Mouse (Mus musculus): ENCODE results near the gene Imp3. TPM values are rescaled to one million over a fixed set of nuclear protein-coding genes. Genes with fewer than 3 reads are reported as not detected.

The Imp3 gene
- polyA plus RNA-seq (2017; shearing (Covaris generic)) = 22.8 TPM

DNA sequence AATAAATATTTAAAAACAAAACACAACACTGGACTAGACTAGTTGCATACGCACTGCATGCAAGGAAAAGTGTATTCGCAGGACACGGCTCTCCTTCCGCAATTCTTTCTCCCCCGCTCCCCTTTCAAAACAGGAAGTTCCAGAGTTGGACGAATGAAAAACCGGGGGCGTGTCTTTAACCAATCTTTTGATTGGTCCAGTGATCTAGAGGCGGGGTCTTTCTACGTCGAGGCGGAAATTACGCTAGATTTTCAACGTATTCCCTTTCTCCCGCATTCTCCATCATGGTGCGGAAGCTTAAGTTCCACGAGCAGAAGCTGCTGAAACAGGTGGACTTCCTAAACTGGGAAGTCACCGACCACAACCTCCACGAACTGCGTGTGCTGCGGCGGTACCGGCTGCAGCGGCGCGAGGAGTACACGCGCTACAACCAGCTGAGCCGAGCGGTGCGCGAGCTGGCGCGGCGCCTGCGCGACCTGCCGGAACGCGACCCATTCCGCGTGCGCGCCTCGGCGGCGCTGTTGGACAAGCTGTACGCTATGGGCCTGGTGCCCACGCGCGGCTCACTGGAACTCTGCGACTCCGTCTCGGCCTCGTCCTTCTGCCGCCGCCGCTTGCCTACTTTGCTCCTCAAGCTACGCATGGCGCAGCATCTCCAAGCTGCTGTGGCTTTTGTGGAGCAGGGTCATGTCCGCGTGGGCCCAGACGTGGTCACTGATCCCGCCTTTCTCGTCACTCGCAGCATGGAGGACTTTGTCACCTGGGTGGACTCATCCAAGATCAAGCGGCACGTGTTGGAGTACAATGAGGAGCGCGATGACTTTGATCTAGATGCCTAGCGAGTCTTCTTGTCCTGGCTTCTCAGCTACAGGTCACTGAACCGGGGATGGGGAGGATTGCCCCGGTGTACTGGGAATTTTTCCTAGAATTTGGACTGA lies at the start of gene Imp3:
Imp3 (plus strand) TSS at position 253 of the 938 bp plus-strand sequence.

GRCm38 (mm10) chr9:56928041-56928811 lies 9.0 kb upstream of the Imp3 start, which contains the start of gene Snx33:
Gene Snx33, minus strand, starts transcription at chr9:56928371.

GRCm38 (mm10) chr9:56950414-56951400 lies 13.4 kb downstream of the Imp3 start, which contains the start of gene Snupn:
Gene Snupn, plus strand, starts transcription at chr9:56950878.

Other genes with a start within 250 kb of the Imp3 start
- gene Lingo1, start 141.0 kb upstream of the Imp3 start, polyA plus RNA-seq (2017; shearing (Covaris generic)) = not detected
- not detected for gene Odf3l1, start 72.8 kb upstream of the Imp3 start, polyA plus RNA-seq (2017; shearing (Covaris generic))
- gene Cspg4, start 72.4 kb upstream of the Imp3 start, polyA plus RNA-seq (2017; shearing (Covaris generic)) = not detected
- 15.8 TPM for gene Snx33, start 9.1 kb upstream of the Imp3 start, polyA plus RNA-seq (2017; shearing (Covaris generic))
- gene Snupn, start 13.4 kb downstream of the Imp3 start, polyA plus RNA-seq (2017; shearing (Covaris generic)) = 22.7 TPM
- gene Ptpn9, start 57.4 kb downstream of the Imp3 start, polyA plus RNA-seq (2017; shearing (Covaris generic)) = 3.1 TPM
- gene Sin3a, start 134.6 kb downstream of the Imp3 start, polyA plus RNA-seq (2017; shearing (Covaris generic)) = 55.3 TPM
- gene Man2c1, start 193.2 kb downstream of the Imp3 start, polyA plus RNA-seq (2017; shearing (Covaris generic)) = 96.5 TPM
- gene Neil1, start 210.8 kb downstream of the Imp3 start, polyA plus RNA-seq (2017; shearing (Covaris generic)) = 37.3 TPM
- gene Commd4, start 220.9 kb downstream of the Imp3 start, polyA plus RNA-seq (2017; shearing (Covaris generic)) = 351 TPM